Mouse (Mus musculus): ENCODE data around the gene Ptprcap.
"Not testable (repeated sequence)": the region's sequence is repeated elsewhere in the genome, so short reads cannot be mapped to it uniquely, and the experiment has no call there.

Gene Ptprcap

GRCm38 (mm10) chr19:4125741-4126696, 27.4 kb upstream of the Ptprcap start, which contains the start of gene Aip:
TSS of gene Aip (minus strand) at chr19:4125858.
- DNase-seq (ENCODE audit: low read depth) = peak; percentile 93

GRCm38 (mm10) chr19:4126759-4127495, 26.5 kb upstream of the Ptprcap start:
- DNase-seq (ENCODE audit: low read depth) = no peak

- DNase-seq (ENCODE audit: low read depth) = no peak
Measured at GRCm38 (mm10) chr19:4129462-4129861, 23.9 kb upstream of the Ptprcap start.

- no peak for DNase-seq (ENCODE audit: low read depth)
Measured at GRCm38 (mm10) chr19:4130106-4130505, 23.3 kb upstream of the Ptprcap start.

GRCm38 (mm10) chr19:4131075-4131474, 22.3 kb upstream of the Ptprcap start:
- DNase-seq (ENCODE audit: low read depth) = peak; percentile 55

- no peak for DNase-seq (ENCODE audit: low read depth)
Measured at GRCm38 (mm10) chr19:4131768-4132167, 21.6 kb upstream of the Ptprcap start.

GRCm38 (mm10) chr19:4134354-4134753, 19.1 kb upstream of the Ptprcap start:
- DNase-seq (ENCODE audit: low read depth) = no peak

GRCm38 (mm10) chr19:4135229-4135962, 18.0 kb upstream of the Ptprcap start:
- not testable (repeated sequence) for DNase-seq (ENCODE audit: low read depth)

- DNase-seq (ENCODE audit: low read depth) = not testable (repeated sequence)
Measured at GRCm38 (mm10) chr19:4135963-4136345, 17.4 kb upstream of the Ptprcap start.

- DNase-seq (ENCODE audit: low read depth) = no peak
Measured at GRCm38 (mm10) chr19:4136463-4136862, 16.9 kb upstream of the Ptprcap start.

GRCm38 (mm10) chr19:4137913-4138312, 15.5 kb upstream of the Ptprcap start:
- no peak for DNase-seq (ENCODE audit: low read depth)

GRCm38 (mm10) chr19:4139446-4139845, 14.0 kb upstream of the Ptprcap start, which contains the start of gene Gpr152:
TSS of gene Gpr152 (plus strand) at chr19:4139787.
- DNase-seq (ENCODE audit: low read depth) = no peak

- no peak for DNase-seq (ENCODE audit: low read depth)
Measured at GRCm38 (mm10) chr19:4140147-4140546, 13.3 kb upstream of the Ptprcap start.

- no peak for DNase-seq (ENCODE audit: low read depth)
Measured at GRCm38 (mm10) chr19:4142416-4143173, 10.8 kb upstream of the Ptprcap start.

GRCm38 (mm10) chr19:4143759-4144268, 9.6 kb upstream of the Ptprcap start, which contains the start of gene Cabp4:
TSS of gene Cabp4 (minus strand) at chr19:4144033.
- DNase-seq (ENCODE audit: low read depth) = no peak

GRCm38 (mm10) chr19:4144550-4145498, 8.6 kb upstream of the Ptprcap start:
- DNase-seq (ENCODE audit: low read depth) = no peak

- DNase-seq (ENCODE audit: low read depth) = no peak
Measured at GRCm38 (mm10) chr19:4145936-4146335, 7.5 kb upstream of the Ptprcap start.

- DNase-seq (ENCODE audit: low read depth) = no peak
Measured at GRCm38 (mm10) chr19:4146366-4147021, 6.9 kb upstream of the Ptprcap start.

- no peak for DNase-seq (ENCODE audit: low read depth)
Measured at GRCm38 (mm10) chr19:4147022-4147405, 6.4 kb upstream of the Ptprcap start.

All from c-Kit-positive CD71-positive TER-119-negative erythroid progenitor cells, embryonic 14.5 days (primary cell).